Mouse (Mus musculus): ENCODE results near the gene Cntn6.

GRCm38 (mm10) chr6:104738999-104739398, 246.4 kb downstream of the Cntn6 start:
- TF ChIP-seq CTCF (IDR thresholded peaks at IDR 0.05; ENCODE audit: borderline replicate concordance, extremely low read depth, insufficient read depth, insufficient read length) (no peak), POLR2A (IDR thresholded peaks at IDR 0.05; ENCODE audit: borderline replicate concordance, extremely low read depth, insufficient read depth, insufficient read length, poor library complexity, severe bottlenecking) (no peak)

Measured in brain, embryonic 14.5 days (tissue).